Mouse (Mus musculus) megakaryocyte, embryonic 14.5 days (primary cell): ENCODE data around the gene Cad.

Source experiments
- FLI1 ChIP-seq: IDR thresholded peaks from 2 replicates; pipeline ENCODE4 v1.6.1; 2012; ENCODE audit warnings: low read length, inconsistent platforms, mixed read lengths
- GATA1 ChIP-seq: IDR thresholded peaks from 3 replicates; pipeline ENCODE4 v1.6.1; 2012; ENCODE audit warnings: mixed read lengths, low read length, inconsistent platforms, borderline replicate concordance

DNA sequence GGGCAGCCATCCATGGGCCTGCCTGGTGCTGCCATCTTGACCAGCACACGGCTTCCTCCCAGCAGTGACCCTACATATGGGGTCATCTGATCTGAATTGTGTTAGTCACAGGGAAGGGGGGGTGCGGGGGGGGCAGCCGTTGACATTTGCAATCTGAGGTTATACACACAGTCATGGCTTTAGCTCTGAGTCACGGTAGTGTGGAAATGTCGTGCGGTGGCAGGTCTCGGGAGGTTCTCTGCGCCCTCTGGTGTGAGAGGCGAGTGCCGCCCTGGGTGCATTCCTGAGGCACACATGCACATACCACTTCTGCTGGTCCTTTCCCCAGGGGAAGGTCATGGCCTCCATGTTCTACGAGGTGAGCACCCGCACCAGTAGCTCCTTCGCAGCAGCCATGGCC, 21.8 kb downstream of the Cad start:
- TF ChIP-seq GATA1: no peak
- TF ChIP-seq FLI1: no peak
